Comparison of ENCODE assay signal across 12 mouse cellular contexts in genomic region chr8:92849261-92849660, GRCm38 (mm10). TPM values are rescaled to one million over a fixed set of nuclear protein-coding genes. Genes with fewer than 3 reads are reported as not detected.
A peak's percentile ranks its signal among the peaks of the same experiment; 100 is the strongest.
DNase-seq lines count a peak whose midpoint lies in the region; ATAC-seq and TF ChIP-seq lines count a peak whose summit lies in the region.
"Had no signal": no experiment of that assay in that cellular context is flagged by ENCODE, and none has a peak within 500 bp of the region (broad histone marks: within the 10 kb centered on the region; RNA-seq: fewer than 3 reads in every experiment).

No protein-coding gene starts in this region.

- no peak overlapping the region for H3K4me2 ChIP-seq in embryonic facial prominence, embryonic 13.5 days
- H3K4me2 ChIP-seq in neural tube, embryonic 13.5 days = no peak overlapping the region
- H3K4me2 ChIP-seq in neural tube, embryonic 15.5 days = no peak overlapping the region
- H3K4me2 ChIP-seq in stomach, embryonic 15.5 days = no peak overlapping the region
- H3K4me2 ChIP-seq: liver, embryonic 15.5 days had no signal

- no peak for TF ChIP-seq CTCF in bone marrow macrophage, adult 2 months (IDR thresholded peaks at IDR 0.05; ENCODE audit: low read depth, low read length)

- H3K9ac ChIP-seq in embryonic facial prominence, embryonic 13.5 days = no peak overlapping the region
- no peak overlapping the region; the same call in 1 of the 2 replicates for H3K9ac ChIP-seq in neural tube, embryonic 13.5 days
- H3K9ac ChIP-seq in neural tube, embryonic 15.5 days (replicated peaks) = no peak overlapping the region
- no peak overlapping the region for H3K9ac ChIP-seq in stomach, embryonic 15.5 days
- H3K9ac ChIP-seq: liver, embryonic 15.5 days had no signal

- H3K27me3 ChIP-seq in embryonic facial prominence, embryonic 13.5 days = no peaks in the 10 kb centered on the region
- no peaks in the 10 kb centered on the region; the same call in 1 of the 2 replicates for H3K27me3 ChIP-seq in embryonic facial prominence, embryonic 10.5 days (replicated peaks; ENCODE audit: low read depth, poor library complexity, severe bottlenecking)
- H3K27me3 ChIP-seq in neural tube, embryonic 13.5 days = peaks cover 8% of the 10 kb centered on the region
- H3K27me3 ChIP-seq in neural tube, embryonic 15.5 days (replicated peaks) = peaks cover 8% of the 10 kb centered on the region; the same call in 1 of the 2 replicates
- H3K27me3 ChIP-seq in stomach, embryonic 15.5 days (replicated peaks) = no peaks in the 10 kb centered on the region

- H3K4me3 ChIP-seq in embryonic facial prominence, embryonic 13.5 days = no peak overlapping the region
- H3K4me3 ChIP-seq in embryonic facial prominence, embryonic 10.5 days = no peak overlapping the region
- H3K4me3 ChIP-seq in neural tube, embryonic 13.5 days = no peak overlapping the region
- H3K4me3 ChIP-seq in neural tube, embryonic 15.5 days (replicated peaks) = no peak overlapping the region
- no peak overlapping the region for H3K4me3 ChIP-seq in bone marrow macrophage, adult 2 months (ENCODE audit: insufficient read depth, low read length)
- no peak overlapping the region for H3K4me3 ChIP-seq in stomach, embryonic 15.5 days (replicated peaks)
- H3K4me3 ChIP-seq: forebrain, embryonic 10.5 days; liver, embryonic 15.5 days had no signal

- peak overlapping the region; percentile 55 for H3K27ac ChIP-seq in embryonic facial prominence, embryonic 13.5 days
- no peak overlapping the region for H3K27ac ChIP-seq in embryonic facial prominence, embryonic 10.5 days (replicated peaks)
- 0 out of 2 replicates have a peak overlapping the region, but pooled peaks have one; percentile 56 for H3K27ac ChIP-seq in neural tube, embryonic 13.5 days (replicated peaks)
- H3K27ac ChIP-seq in neural tube, embryonic 15.5 days (replicated peaks) = no peak overlapping the region
- H3K27ac ChIP-seq in bone marrow macrophage, adult 2 months (ENCODE audit: insufficient read depth, low read depth, low read length) = peak overlapping the region; percentile 28
- H3K27ac ChIP-seq in stomach, embryonic 15.5 days = peak overlapping the region; percentile 57; the same call in 1 of the 2 replicates
- H3K27ac ChIP-seq: forebrain, embryonic 10.5 days; liver, embryonic 15.5 days had no signal

- peaks cover 91% of the 10 kb centered on the region for H3K36me3 ChIP-seq in embryonic facial prominence, embryonic 13.5 days
- H3K36me3 ChIP-seq in embryonic facial prominence, embryonic 10.5 days (replicated peaks) = peaks cover 94% of the 10 kb centered on the region
- no peaks in the 10 kb centered on the region for H3K36me3 ChIP-seq in neural tube, embryonic 13.5 days
- no peaks in the 10 kb centered on the region for H3K36me3 ChIP-seq in neural tube, embryonic 15.5 days
- no peaks in the 10 kb centered on the region for H3K36me3 ChIP-seq in stomach, embryonic 15.5 days
- H3K36me3 ChIP-seq: liver, embryonic 15.5 days had no signal

- 51% methylated on average over 6 of the region's 6 CpGs for WGBS in embryonic facial prominence, embryonic 13.5 days
- WGBS in embryonic facial prominence, embryonic 10.5 days = 62% methylated on average over 6 of the region's 6 CpGs
- WGBS in neural tube, embryonic 13.5 days = 31% methylated on average over 6 of the region's 6 CpGs
- 33% methylated on average over 6 of the region's 6 CpGs for WGBS in neural tube, embryonic 15.5 days
- 58% methylated on average over 6 of the region's 6 CpGs for WGBS in stomach, embryonic 15.5 days

- H3K9me3 ChIP-seq in embryonic facial prominence, embryonic 13.5 days = no peaks in the 10 kb centered on the region
- no peaks in the 10 kb centered on the region for H3K9me3 ChIP-seq in embryonic facial prominence, embryonic 10.5 days
- H3K9me3 ChIP-seq in neural tube, embryonic 13.5 days = no peaks in the 10 kb centered on the region
- no peaks in the 10 kb centered on the region for H3K9me3 ChIP-seq in neural tube, embryonic 15.5 days (replicated peaks)
- H3K9me3 ChIP-seq in stomach, embryonic 15.5 days = no peaks in the 10 kb centered on the region
- H3K9me3 ChIP-seq: forebrain, embryonic 10.5 days; liver, embryonic 15.5 days had no signal

- TF ChIP-seq POLR2A in bone marrow macrophage, adult 2 months (IDR thresholded peaks at IDR 0.05; ENCODE audit: borderline replicate concordance, low read depth, low read length) = no peak

- no peak for ATAC-seq in embryonic facial prominence, embryonic 13.5 days (ENCODE audit: insufficient number of reproducible peaks, insufficient read depth, low FRiP score, low TSS enrichment, low read depth)
- no peak for ATAC-seq in neural tube, embryonic 13.5 days (ENCODE audit: low read depth)
- ATAC-seq in neural tube, embryonic 15.5 days (ENCODE audit: low FRiP score) = no peak
- no peak for ATAC-seq in stomach, embryonic 15.5 days (ENCODE audit: insufficient read depth, low FRiP score, low read depth)
- ATAC-seq: CD4-positive, CD25-positive, alpha-beta regulatory T cell, adult 4 months had no signal

- no peak for DNase-seq in embryonic facial prominence, embryonic 10.5 days (ENCODE audit: low spot score)
- DNase-seq in cerebellum, adult 9-10 months = no peak
- DNase-seq in yolk sac, embryonic 10.5 days (ENCODE audit: low spot score) = no peak
- DNase-seq: heart, postnatal 14 days had no signal

- H3K4me1 ChIP-seq in embryonic facial prominence, embryonic 13.5 days = peaks cover 54% of the 10 kb centered on the region
- H3K4me1 ChIP-seq in embryonic facial prominence, embryonic 10.5 days = peaks cover 56% of the 10 kb centered on the region
- H3K4me1 ChIP-seq in neural tube, embryonic 13.5 days (replicated peaks) = peaks cover 55% of the 10 kb centered on the region
- H3K4me1 ChIP-seq in neural tube, embryonic 15.5 days = peaks cover 44% of the 10 kb centered on the region
- H3K4me1 ChIP-seq in bone marrow macrophage, adult 2 months (ENCODE audit: control insufficient read depth, insufficient read depth, low read length) = peaks cover 33% of the 10 kb centered on the region
- H3K4me1 ChIP-seq in stomach, embryonic 15.5 days = peaks cover 45% of the 10 kb centered on the region

RNA-seq across cellular contexts. Expression of gene Lpcat2, which starts 5.9 kb away (rescaled TPM):
- polyA plus RNA-seq in embryonic facial prominence, embryonic 13.5 days (2015; fragmentation: Nextera tagmentation; extraction: Ambion mirVana) = 8.5 and 9.4 TPM in 2 replicates
- 3.1 and 4.3 TPM in 2 replicates for polyA plus RNA-seq in embryonic facial prominence, embryonic 10.5 days (2016; fragmentation: Nextera tagmentation; extraction: Ambion mirVana)
- polyA plus RNA-seq in neural tube, embryonic 13.5 days (2015; fragmentation: Nextera tagmentation; extraction: Ambion mirVana) = 11.3 and 13.9 TPM in 2 replicates
- 12.9 and 13.1 TPM in 2 replicates for polyA plus RNA-seq in neural tube, embryonic 15.5 days (2015; fragmentation: Nextera tagmentation; extraction: Ambion mirVana)
- 130 TPM in 2 replicates for polyA plus RNA-seq in bone marrow macrophage, adult 2 months (2012; ENCODE audit: insufficient read depth, insufficient read length, missing spikeins)
- 10.4 and 14.2 TPM in 2 replicates for polyA plus RNA-seq in stomach, embryonic 15.5 days (2015; fragmentation: Nextera tagmentation; extraction: Ambion mirVana)

RNA-seq across cellular contexts. Expression of gene Mmp2, which starts 22.2 kb away (rescaled TPM):
- 256 and 306 TPM in 2 replicates for polyA plus RNA-seq in embryonic facial prominence, embryonic 13.5 days (2015; fragmentation: Nextera tagmentation; extraction: Ambion mirVana)
- polyA plus RNA-seq in embryonic facial prominence, embryonic 10.5 days (2016; fragmentation: Nextera tagmentation; extraction: Ambion mirVana) = 103 and 120 TPM in 2 replicates
- 42.9 and 52.8 TPM in 2 replicates for polyA plus RNA-seq in neural tube, embryonic 13.5 days (2015; fragmentation: Nextera tagmentation; extraction: Ambion mirVana)
- polyA plus RNA-seq in neural tube, embryonic 15.5 days (2015; fragmentation: Nextera tagmentation; extraction: Ambion mirVana) = 34.0 and 48.7 TPM in 2 replicates
- polyA plus RNA-seq in bone marrow macrophage, adult 2 months (2012; ENCODE audit: insufficient read depth, insufficient read length, missing spikeins) = 0.75 and 2.5 TPM in 2 replicates
- 159 and 169 TPM in 2 replicates for polyA plus RNA-seq in stomach, embryonic 15.5 days (2015; fragmentation: Nextera tagmentation; extraction: Ambion mirVana)
- polyA plus RNA-seq: CD4-positive, CD25-positive, alpha-beta regulatory T cell, adult 4 months had no signal

RNA-seq across cellular contexts. Expression of gene Capns2, which starts 51.9 kb away (rescaled TPM):
- 6.2 and 9.4 TPM in 2 replicates for polyA plus RNA-seq in embryonic facial prominence, embryonic 13.5 days (2015; fragmentation: Nextera tagmentation; extraction: Ambion mirVana)
- polyA plus RNA-seq in embryonic facial prominence, embryonic 10.5 days (2016; fragmentation: Nextera tagmentation; extraction: Ambion mirVana) = 0.25 TPM in 1 of 2 replicates, not detected in the other
- polyA plus RNA-seq in neural tube, embryonic 13.5 days (2015; fragmentation: Nextera tagmentation; extraction: Ambion mirVana) = 0.27 and 0.91 TPM in 2 replicates
- polyA plus RNA-seq in neural tube, embryonic 15.5 days (2015; fragmentation: Nextera tagmentation; extraction: Ambion mirVana) = 0.46 and 0.60 TPM in 2 replicates
- polyA plus RNA-seq in bone marrow macrophage, adult 2 months (2012; ENCODE audit: insufficient read depth, insufficient read length, missing spikeins) = 2.8 and 4.9 TPM in 2 replicates
- 3.8 and 7.5 TPM in 2 replicates for polyA plus RNA-seq in stomach, embryonic 15.5 days (2015; fragmentation: Nextera tagmentation; extraction: Ambion mirVana)
- polyA plus RNA-seq: CD4-positive, CD25-positive, alpha-beta regulatory T cell, adult 4 months had no signal

Comparison
In these comparisons a context has a peak if more than half of its experiments do, and no peak if none do; other contexts are left out.
1. H3K27ac ChIP-seq: peak in embryonic facial prominence, embryonic 13.5 days (single experiment), neural tube, embryonic 13.5 days (single experiment), bone marrow macrophage, adult 2 months (single experiment) and stomach, embryonic 15.5 days (single experiment); none in embryonic facial prominence, embryonic 10.5 days (single experiment) and neural tube, embryonic 15.5 days (single experiment).
2. RNA of gene Mmp2, which starts 22.2 kb away (polyA plus RNA-seq): 256 to 306 TPM in embryonic facial prominence, embryonic 13.5 days, 159 to 169 TPM in stomach, embryonic 15.5 days, 103 to 120 TPM in embryonic facial prominence, embryonic 10.5 days, 42.9 to 52.8 TPM in neural tube, embryonic 13.5 days and 34.0 to 48.7 TPM in neural tube, embryonic 15.5 days; 0.75 to 2.5 TPM in bone marrow macrophage, adult 2 months; every median in the first group is over 10 times any median in the second.